Mouse (Mus musculus): ENCODE measurements around the gene Wnk4.
"Not testable (repeated sequence)": the region's sequence is repeated elsewhere in the genome, so short reads cannot be mapped to it uniquely, and the experiment has no call there.

Wnk4 gene

DNA sequence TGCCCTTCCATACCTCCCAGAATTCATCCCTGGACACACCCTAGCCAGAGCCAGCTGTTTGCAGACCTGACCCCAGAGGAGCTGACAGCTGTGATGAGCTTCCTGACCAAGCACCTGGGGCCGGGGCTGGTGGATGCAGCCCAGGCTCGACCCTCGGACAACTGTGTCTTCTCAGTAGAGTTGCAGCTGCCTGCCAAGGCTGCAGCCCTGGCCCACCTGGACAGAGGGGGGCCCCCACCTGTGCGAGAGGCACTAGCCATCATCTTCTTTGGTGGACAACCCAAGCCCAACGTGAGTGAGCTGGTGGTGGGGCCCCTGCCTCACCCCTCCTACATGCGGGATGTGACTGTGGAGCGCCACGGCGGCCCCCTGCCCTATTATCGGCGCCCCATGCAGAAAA is 64.8 kb downstream of the Wnk4 start:
- DNase-seq = not testable (repeated sequence)

DNA sequence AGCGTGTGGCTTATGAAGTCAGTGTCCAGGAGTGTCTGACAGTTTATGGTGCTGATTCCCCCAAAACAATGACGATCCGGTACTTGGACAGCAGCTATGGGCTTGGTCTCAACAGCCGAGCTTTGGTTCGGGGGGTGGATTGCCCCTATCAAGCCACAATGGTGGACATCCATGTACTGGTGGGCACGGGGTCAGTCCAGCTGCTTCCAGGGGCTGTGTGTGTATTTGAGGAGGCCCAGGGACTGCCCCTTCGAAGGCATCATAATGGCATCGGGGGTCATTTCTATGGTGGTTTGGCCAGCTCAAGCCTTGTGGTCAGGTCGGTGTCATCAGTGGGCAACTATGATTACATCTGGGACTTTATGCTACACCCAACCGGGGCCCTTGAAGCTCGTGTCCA is 65.8 kb downstream of the Wnk4 start:
- no peak for DNase-seq

Data from kidney, adult 9 months (tissue).